Mouse (Mus musculus) induced T-regulatory cell, adult 2 months (primary cell): ENCODE results near the gene Clic4.
A peak's percentile ranks its signal among the peaks of the same experiment; 100 is the strongest.
"Not testable (repeated sequence)": the region's sequence is repeated elsewhere in the genome, so short reads cannot be mapped to it uniquely, and the experiment has no call there.

ENCODE experiments used
- DNase-seq: peaks from one replicate; pipeline ENCODE4 v3.0.0-alpha.2; 2012; ENCODE audit warnings: low read depth

Clic4 gene

DNA sequence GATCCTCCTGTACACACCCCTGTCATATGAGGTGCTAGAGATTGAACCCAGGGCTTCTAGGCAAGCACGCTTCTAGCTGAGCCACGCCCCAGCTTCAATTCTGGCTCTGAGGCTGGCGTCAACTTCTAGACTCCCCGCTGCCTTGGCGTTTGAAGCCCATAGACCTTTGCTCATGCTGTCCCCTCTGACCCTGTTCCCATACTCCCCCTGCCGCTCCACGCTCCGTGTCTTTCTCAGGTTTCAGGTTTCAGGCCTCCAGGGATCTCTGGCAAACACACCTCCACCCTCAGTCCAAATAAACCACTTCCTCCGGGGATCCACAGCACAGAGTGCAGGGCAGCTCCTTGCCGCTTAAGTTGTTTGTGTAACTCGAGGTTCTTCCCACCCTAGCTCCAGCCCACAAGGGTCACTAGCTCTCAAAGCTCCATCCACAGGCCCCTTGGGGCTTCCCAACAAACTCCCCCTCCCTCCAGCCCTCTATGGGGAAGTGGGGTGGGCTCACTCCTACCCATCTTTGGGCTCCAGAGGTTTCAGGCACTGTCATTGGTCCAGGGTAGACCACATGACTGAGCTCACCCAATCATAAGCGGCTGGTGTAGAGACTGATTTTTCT lies 20.0 kb upstream of the Clic4 start:
- peak; percentile 73 for DNase-seq

DNA sequence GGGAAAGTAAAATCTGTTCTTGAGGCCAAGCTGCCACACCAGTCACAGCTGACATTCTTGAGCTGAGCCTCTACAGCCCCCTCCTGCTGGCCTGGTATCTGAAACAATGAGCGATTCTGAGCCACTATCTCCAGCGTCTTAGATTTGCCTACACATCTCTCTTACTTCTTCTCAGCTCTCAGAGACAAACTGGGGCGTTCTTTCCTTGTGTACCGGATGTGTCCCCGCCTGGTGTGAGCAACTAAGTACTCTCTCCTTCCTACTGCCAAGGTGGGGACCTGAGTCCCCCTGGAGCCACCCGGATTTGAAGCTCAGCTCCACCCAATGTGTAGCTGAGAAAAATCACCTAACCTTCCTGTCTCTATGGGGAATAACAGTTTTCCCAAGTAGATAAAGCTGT lies 19.2 kb upstream of the Clic4 start:
- no peak for DNase-seq

DNA sequence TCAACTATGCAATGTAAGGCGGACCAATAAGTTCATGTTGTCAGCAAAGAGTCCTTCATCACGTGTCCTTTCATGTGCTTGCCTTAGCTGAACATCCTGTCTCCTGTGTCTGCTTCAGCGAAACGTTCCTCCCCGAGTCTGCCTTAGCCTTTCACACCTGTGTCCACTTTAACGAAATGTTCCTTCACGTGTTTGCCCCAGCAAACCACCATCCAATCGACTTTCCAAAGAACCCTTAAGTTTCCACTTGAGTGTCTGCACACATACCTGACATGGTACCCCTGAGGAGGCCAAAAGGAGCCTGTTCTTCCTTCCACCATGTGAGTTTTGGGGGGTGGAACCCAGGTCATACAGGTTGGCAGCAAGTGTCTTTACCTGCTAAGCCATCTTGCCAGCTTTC lies 18.6 kb upstream of the Clic4 start:
- no peak for DNase-seq

DNA sequence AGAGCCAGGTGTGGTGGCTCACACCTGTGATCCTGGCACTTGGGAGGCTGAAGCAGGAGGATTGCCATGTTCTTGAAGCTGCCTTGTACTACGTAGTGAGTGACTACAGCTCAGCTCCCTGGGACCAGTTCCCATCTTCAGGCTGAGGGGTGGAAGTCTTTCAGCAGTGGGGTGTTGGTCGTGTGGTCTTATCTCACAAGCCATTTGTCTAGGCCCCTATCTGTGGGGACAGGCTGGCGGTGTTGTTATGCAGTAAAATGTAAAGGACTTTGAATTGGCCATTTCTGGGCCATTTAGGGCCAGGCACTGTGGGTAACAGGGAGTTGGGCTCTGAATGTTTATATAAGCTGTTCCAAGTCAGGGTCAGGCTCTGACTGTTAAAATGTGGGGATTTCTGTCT lies 15.4 kb upstream of the Clic4 start:
- DNase-seq: no peak

DNA sequence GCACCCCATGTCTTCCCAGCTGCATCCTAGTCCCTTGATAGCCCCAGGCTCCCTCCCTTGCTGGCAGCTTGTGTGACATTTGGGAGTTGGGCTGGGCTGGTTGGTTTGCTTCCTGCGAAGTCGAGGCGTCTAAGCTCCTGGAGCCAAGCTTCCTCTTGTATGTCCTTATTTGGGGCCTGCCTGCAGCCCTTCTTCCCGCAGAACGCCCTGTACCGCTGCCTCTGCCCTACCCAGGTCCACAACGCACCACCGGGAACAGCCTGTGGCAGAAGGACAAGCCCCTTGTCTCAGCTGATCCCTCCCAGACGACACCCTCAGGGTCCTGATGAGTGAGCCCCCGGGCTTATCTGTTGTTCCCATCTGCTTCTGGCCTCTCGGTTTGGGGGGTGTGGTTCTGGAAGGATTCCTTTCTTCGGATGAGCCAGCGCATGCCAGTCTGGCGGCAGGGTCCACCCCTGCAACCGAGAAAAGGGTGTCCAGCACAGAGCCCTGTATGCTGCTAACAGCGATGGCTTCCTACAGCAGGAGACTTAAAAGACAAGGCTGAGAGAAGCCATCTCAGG lies 14.3 kb upstream of the Clic4 start:
- DNase-seq: no peak

DNA sequence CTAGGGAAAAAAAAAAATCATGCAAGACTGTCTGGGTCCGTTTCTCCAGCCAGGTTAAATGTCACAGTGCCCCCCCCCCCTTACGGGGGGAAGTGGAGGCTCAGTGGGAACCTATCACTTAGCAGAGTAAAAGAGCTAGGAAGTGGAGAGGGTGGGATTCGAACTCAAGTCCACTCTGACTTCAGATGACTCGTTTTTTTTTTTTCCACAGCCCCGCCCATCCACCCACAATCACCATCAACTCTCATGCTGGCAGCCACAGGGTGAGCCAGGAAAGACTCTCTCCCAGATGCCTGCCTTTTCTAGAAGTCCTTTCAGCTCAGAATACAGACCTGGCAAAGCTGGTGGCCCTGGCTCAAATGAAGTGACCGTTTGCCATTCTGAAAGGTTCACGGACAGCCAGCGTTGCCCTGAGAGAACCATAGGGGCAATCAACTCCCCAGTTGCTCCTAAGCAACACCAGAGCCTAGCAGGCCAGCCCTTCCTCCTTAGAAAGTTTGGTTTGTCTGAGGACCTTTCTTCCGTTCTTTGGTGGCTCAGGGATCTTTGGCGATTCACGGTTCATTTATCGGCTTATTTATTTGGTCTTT lies 13.5 kb upstream of the Clic4 start:
- DNase-seq: no peak

DNA sequence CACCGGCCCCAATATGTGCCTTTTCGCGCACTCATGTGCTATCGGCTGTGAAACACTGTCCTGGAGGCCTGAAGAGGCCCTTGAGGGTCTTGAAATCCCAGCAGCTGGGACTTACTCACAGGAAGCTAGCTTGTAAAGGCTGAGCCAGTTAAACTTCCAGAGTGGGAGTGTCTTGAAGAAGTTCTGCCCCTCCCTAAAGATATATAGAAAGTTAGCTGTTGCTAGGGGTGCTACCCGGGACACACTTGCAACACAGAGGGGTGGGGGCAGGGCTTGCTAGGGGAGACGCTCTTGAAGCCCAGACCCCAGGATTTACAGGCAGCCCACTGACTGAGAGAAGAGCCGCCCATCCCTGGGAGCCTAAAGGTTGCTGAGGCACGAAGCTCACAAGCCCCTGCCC lies 12.8 kb upstream of the Clic4 start:
- DNase-seq: no peak

DNA sequence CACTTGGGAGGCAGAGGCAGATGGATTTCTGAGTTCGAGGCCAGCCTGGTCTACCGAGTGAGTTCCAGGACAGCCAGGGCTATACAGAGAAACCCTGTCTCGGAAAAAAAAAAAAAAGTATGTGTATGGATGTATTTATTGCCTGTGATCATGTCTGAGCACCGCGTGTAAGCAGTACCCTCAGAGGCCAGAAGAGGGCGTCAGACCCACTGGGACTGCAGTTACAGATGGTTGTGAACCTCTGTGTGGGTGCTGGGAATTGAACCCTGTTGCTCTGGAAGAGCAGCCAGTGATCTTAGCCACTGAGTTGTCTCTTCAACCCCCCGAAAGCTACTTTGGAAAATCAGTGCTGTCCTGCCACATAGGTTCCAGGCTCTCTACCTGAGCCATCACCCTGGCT lies 11.3 kb upstream of the Clic4 start:
- DNase-seq: no peak

DNA sequence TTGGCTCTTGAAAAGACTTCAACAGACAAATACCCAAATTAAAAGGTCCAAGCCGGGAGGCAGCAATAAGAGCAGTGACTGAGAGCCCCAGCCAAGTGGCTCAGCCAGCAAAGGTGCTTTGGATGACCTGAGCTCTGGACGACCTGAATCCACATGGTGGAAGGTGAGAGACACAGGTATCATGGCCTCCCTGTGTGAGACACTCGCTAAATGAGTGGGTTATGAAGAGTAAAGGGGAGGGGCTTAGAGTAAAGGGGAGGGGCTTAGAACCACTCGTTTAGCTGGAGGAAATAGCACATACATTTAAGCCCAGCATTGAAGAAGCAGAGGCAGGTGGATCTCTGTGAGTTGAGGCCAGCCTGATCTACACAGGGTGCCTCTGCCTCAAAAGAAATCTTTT lies 10.8 kb upstream of the Clic4 start:
- DNase-seq: no peak

DNA sequence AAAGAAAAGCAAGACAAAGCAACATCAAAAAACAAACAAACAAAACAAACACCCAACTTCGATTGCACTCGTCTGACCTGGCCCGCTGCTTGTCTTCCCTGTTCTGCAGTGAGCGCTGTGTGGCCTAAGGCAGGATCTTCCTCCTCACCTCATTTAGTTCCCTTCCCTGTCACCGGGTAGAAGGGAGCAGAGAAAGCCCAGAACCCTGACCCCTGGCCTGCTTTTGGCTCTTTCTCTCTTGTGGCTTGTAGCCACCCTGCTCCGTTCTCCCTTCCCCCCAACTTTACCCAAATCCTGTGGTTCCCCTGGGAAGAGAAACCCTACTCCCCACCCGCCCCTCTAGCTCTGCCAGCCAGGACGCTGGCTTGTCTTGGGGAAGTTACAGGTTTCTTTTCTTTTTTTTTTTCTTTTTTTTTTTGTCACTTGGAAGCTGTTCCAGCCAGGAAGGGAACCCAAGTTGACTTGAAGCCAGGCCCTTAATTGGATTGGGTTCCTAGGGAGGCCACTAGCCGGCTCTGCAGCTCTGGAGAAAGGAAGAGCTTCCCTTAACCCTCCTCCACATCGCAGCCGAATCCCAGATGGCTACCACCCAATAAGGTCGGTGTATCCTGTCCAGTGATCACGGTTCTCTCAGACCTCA lies 10.2 kb upstream of the Clic4 start:
- no peak for DNase-seq

DNA sequence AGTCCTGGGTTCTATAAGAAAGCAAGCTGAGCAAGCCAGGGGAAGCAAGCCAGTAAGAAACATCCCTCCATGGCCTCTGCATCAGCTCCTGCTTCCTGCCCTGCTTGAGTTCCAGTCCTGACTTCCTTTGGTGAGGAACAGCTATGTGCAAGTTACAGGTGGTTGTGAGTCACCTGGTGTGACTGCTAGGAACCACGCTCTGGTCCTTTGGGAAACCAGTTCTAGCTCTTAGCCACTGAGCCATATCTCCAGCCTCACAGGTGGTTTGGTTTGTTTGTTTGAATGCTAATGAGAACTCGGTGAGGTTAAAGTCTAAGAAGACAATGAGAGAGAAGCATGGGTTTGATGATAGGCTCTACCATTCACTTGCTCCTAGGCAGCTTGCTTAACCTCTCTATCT lies 7.4 kb upstream of the Clic4 start:
- DNase-seq: not testable (repeated sequence)

DNA sequence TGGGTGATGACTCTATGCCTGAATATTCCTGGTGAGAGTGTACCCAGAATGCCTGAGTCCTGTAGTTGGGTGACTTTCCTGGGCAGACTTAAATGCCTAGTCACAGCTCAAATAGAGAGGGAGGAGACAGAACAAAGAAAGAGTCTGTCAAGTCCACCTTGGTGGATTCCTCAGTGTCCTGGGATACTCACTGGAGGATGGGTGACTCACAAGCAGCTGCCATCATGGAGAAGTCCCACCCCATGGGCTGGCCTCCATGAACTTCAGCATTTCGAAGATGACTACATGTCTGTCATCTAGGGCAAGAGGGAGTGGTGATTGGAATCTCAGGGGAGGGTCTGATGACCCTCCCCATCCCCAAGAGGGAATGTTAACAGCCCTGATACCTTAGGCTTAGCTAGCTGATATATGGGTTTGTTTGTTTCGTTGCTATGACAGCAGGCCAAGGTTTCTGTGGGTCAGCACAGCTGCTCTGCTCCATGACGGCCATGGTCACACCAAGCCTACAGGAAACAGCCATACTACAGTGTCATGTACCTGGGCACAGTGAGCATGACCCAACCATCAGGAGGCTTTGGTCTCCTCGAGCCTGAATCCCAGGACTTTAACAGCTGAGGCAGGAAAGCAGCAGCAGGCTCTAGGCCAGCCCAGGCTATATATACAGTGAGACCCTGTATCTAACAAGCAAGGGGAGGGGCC lies 4.2 kb upstream of the Clic4 start:
- no peak for DNase-seq

DNA sequence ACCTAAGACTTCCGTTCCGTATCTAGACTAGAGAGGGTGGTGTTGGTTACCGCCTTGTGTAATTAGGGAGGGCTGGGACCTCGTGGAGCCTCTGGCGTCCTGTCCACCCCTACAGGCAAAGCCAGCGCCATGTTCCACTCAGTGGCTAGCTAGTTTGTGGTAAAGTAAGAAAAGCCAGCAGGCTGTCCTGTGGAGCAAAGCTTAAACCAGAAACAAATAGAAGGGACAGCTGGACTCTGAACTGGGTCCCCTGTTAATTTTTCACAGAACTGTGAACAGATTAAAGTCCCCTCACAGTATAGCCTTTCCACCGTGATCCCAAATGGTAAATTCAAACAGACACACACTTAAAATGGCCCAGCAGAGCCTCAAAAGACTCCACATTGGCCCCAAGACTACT lies 2.1 kb upstream of the Clic4 start:
- DNase-seq: peak; percentile 11

DNA sequence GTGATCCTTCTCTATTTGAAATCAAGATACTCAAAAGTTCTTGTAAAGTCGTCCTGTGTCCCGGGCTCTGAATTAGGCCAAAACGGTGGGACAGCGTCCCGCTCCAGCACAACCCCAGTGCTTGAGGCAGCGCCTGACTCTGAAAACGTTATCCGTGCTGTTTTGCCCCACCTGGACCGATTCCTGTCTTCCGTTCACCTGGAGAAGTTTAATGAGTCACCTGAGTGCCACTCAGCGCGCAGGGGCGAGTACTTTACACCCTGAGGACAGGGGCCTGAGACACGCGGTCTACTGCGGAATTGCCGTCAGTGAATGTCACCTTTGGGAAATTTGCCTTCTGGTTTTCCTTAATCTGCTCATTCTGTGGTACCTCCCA lies 681 bp upstream of the Clic4 start:
- DNase-seq: no peak

DNA sequence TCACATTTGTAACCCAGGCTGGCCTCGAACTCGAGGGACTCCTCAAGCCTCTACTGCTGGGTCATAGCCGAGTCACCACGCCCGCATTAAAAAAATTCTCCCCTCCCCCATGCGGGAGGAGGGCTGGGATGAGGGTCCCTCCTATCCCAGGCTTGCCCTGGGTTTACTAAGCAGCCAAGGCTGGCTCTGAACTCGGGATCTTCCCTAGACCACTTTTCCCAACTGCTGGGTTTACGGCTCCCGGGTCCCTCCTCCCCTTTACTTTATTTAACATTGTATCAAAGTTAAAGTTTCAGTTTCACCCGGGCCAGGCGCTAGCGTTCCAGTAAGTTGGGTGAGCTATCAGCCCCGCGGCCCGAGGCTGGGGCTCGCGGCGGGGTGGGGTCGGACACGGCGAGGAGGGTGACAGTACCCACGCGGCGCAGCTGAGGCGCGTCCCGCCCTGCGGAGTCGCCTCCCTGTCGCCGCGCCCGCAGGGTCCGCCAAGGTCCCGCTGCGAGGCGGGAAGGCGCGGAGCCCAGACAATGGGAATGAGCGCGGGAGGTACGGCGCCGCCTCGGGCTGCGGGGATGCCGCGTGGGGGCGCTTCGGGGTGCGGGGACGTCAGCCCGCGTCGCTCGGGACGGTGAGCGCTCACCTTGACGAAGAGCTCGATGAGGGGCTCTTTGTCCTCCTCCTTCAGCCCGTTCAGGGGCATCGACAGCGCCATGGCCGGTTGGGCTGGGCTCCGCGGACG lies 565 bp downstream of the Clic4 start:
- DNase-seq: peak; percentile 75

DNA sequence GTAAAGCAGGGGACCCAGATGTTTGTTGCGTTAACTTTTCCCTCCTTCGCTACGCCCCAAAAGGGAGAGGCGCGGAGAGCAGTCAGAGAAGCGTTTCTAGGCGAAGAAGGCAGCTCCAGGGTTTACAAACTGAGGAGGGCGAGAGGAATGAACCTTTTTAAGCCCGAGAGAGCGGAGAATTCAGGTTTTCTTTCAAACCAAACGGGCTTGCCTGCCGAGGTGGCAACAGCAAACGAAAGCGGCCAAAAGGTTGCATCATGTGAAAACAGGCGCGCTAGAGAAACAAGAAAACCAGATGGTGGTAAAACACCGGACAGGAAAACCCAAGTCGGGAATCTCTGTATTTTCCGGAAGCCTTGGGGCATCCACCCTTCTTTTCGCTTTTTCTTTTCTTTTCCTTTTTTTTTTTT lies 1.2 kb downstream of the Clic4 start:
- peak; percentile 64 for DNase-seq

DNA sequence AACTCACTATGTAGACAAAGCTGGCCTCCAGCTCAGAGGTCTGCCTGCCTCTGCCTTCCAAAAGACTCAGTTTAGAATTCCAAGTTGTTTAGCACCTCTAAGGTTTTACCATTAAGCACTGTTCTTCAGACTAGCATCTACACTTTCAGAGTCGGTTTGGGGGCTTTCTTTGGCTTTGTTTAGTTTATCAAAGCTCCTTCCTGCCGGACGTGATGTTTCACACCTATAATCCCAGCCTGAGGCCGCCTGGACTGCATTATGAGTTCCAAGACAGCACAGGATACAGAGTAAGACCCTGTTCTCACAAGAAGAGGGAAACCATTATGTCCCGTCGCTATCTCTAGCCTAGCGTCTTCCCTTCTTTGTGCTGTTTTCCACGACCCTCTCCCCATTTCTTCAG lies 2.1 kb downstream of the Clic4 start:
- no peak for DNase-seq

DNA sequence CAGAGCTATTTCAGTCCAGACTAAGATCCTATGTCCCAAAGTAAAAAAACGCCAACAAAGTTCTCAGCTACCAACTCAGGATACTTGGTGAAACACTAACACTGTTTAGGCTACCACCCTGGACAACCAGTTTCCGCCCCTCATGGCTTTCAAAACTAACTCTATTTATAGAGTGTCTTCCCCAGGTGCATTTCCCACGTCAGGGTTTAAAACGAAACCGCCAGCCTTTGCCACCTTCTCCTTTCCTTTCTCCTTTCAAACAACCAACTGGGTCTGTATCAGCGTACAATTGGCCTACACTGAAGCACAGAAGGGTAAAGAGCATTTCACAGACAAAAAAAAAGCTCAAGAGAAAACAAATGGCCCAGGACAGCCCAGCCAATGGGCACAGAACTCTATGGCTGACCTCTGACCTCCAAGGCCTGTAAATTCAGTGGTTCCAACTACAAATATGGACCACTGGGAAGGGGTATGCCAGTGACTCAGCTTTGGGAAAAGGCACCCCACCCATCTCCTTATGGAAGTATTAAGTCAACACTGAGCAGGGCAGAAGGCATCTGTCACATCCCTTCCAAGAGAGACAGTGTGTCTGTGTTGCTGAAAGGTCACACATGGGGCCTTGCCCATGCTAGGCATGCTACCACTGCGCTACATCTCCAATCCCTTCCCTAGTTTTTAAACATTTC lies 2.8 kb downstream of the Clic4 start:
- peak; percentile 48 for DNase-seq

DNA sequence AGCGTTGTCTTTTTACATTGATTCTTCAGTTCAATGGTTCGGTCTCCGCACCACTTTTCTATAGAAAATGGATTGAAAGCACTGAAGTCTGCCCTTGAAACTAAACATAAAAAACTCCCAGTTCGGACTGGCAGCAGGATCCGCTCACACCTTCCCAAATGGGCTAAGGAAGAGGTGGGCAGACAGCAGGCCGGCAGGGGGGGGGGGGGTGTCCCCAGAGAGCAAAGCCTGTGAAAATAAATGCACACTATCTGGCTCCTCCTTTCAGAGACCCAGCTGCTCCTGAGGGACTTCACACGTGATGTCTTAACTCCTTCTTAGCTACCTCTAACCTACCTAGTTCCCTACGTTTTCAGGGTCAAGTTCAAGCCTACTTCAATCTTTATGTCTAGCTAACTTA lies 5.1 kb downstream of the Clic4 start:
- DNase-seq: no peak

DNA sequence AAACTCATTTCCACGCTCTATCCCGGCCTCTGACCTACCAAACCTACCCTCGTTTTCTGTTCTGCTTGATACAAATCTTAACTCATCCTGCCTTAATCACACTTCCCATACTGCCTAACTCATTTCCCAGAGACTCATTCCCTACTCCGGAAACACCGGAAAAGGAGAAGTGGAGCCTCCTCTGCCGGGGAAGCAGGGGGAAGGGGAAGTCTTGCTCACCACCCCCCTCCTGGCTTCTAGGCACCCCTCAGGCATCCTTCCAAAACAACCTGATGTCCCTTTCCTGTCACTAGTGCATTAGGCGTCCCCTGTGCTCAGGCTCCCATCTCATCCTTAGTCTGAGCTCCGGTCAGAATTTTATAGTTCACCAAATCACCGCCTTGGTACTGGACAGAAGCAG lies 5.6 kb downstream of the Clic4 start:
- no peak for DNase-seq

DNA sequence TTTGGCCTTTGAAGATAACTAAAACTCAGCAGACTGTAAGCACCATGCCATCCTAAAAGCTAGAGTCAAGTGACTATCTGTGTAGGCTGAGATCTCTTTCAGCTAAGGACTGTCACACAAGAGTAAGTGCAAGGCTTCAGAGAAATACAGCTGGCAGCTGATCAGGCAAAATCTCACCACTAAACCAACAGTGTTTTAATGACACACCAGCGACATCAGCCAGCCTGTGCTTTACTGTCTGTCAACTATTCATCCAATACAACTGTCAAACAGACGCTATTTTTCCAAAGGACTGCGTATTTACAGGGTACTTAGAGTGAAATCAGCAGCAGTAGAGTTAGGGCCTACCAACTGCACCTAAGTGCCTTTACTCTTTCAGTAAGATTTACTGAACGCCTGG lies 12.2 kb downstream of the Clic4 start:
- DNase-seq: no peak

DNA sequence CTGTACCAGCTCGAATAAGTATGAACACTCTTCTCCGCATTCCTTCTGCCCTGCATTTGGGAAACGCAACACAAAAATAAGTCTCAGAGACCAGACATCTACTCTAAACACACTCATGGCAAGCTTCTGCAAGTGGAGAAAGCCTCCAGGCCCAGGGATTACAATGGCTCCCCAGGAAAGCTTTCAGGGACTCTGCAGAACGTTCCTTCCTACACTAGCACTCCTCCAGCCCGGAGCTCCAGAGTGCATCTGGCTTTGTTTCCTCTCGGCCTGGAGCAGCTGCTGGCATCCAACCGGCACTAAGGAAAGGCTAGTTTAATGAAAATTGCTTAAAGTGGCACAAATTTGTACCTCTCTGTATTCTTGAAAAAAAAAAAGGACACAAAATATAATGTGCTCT lies 14.1 kb downstream of the Clic4 start:
- DNase-seq: no peak
